Mouse (Mus musculus) 416B (cell line): ENCODE data around the gene Prpf19.

Source experiments
- DNase-seq: peaks from one replicate; pipeline ENCODE4 v3.0.0; 2011; ENCODE audit warnings: low read depth

The Prpf19 gene

GRCm38 (mm10) chr19:10938771-10939170 is 43.7 kb downstream of the Prpf19 start:
- DNase-seq: no peak

- no peak for DNase-seq
Measured at GRCm38 (mm10) chr19:10940097-10940800, 45.2 kb downstream of the Prpf19 start.

- no peak for DNase-seq
Measured at GRCm38 (mm10) chr19:10940801-10941457, 45.9 kb downstream of the Prpf19 start.

- DNase-seq: peak; percentile 19
Measured at GRCm38 (mm10) chr19:10943955-10944354, 48.9 kb downstream of the Prpf19 start.

GRCm38 (mm10) chr19:10946506-10946905 is 51.5 kb downstream of the Prpf19 start:
- DNase-seq: no peak

- DNase-seq: peak; percentile 24
Measured at GRCm38 (mm10) chr19:10947219-10947618, 52.2 kb downstream of the Prpf19 start.

- peak; percentile 8 for DNase-seq
Measured at GRCm38 (mm10) chr19:10948416-10948815, 53.4 kb downstream of the Prpf19 start.

- DNase-seq: peak; percentile 99
Measured at GRCm38 (mm10) chr19:10949112-10949511, 54.1 kb downstream of the Prpf19 start, which contains the start of gene Ccdc86. Gene Ccdc86 (minus strand): TSS chr19:10949266.

- DNase-seq: no peak
Measured at GRCm38 (mm10) chr19:10949558-10949957, 54.5 kb downstream of the Prpf19 start.

- DNase-seq: no peak
Measured at GRCm38 (mm10) chr19:10952021-10952939, 57.2 kb downstream of the Prpf19 start.
